Mouse (Mus musculus) liver, embryonic 13.5 days (tissue): ENCODE results near the gene Mreg. TPM values are rescaled to one million over a fixed set of nuclear protein-coding genes. Genes with fewer than 3 reads are reported as not detected.

Experiments
- ATAC-seq: fragments of 200-750 bp; cut with Nextera tagmentation; 2 replicates; pipeline ENCODE4 v1.8.0; 2017; ENCODE audit warnings: low read depth, mild to moderate bottlenecking, moderate number of reproducible peaks, moderate library complexity
- DNase-seq: peaks from one replicate; pipeline ENCODE4 v3.0.0; 2022
- H3K27ac ChIP-seq: fragments of 300-500 bp; sonication (generic); 2 replicates; pipeline ENCODE4 v1.5.1; 2015; ENCODE audit warnings: moderate library complexity, mild to moderate bottlenecking, inconsistent platforms
- H3K27me3 ChIP-seq: fragments of 300-500 bp; sonication (generic); 2 replicates; pipeline ENCODE4 v1.6.1; 2015; ENCODE audit warnings: mild to moderate bottlenecking, inconsistent platforms
- H3K36me3 ChIP-seq: fragments of 300-500 bp; sonication (generic); 2 replicates; pipeline ENCODE4 v1.6.1; 2015; ENCODE audit warnings: mild to moderate bottlenecking, inconsistent platforms
- H3K4me1 ChIP-seq: fragments of 300-500 bp; sonication (generic); replicated peaks from 2 replicates; pipeline ENCODE4 v1.6.1; 2015; ENCODE audit warnings: inconsistent platforms
- H3K4me2 ChIP-seq: fragments of 300-500 bp; sonication (generic); 2 replicates; pipeline ENCODE4 v1.6.1; 2015; ENCODE audit warnings: inconsistent platforms, mild to moderate bottlenecking, moderate library complexity
- H3K4me3 ChIP-seq: fragments of 300-500 bp; sonication (generic); replicated peaks from 2 replicates; pipeline ENCODE4 v1.5.1; 2015; ENCODE audit warnings: mild to moderate bottlenecking, inconsistent platforms
- H3K9ac ChIP-seq: fragments of 300-500 bp; sonication (generic); 2 replicates; pipeline ENCODE4 v1.6.1; 2015; ENCODE audit warnings: mild to moderate bottlenecking, inconsistent platforms
- H3K9me3 ChIP-seq: fragments of 300-500 bp; sonication (generic); replicated peaks from 2 replicates; pipeline ENCODE4 v1.6.1; 2016; ENCODE audit warnings: inconsistent platforms
- WGBS: fragments of 180-500 bp; shearing (Covaris S2); methylation state at CpG from one replicate; pipeline ENCODE4 v1.1.7; 2015; ENCODE audit not compliant: insufficient replicate concordance; 5-methylcytosine and 5-hydroxymethylcytosine counted together
- polyA plus RNA-seq: library from polyadenylated mRNA; unstranded; fragments of >200 nt; fragmentation: Nextera tagmentation; extraction: Ambion mirVana; gene quantifications from 2 replicates; pipeline ENCODE4 v1.2.1, GENCODE M21; 2015

Gene Mreg
- polyA plus RNA-seq, 1 experiment from 2014 or later = 5.1 TPM

GRCm38 (mm10) chr1:72187486-72187885 is 24.6 kb downstream of the Mreg start:
- H3K4me1 ChIP-seq = 0 out of 2 replicates have a peak, but pooled peaks cover 3% of the 10 kb centered on the region
- ATAC-seq (no peak), DNase-seq (no peak)
- H3K4me2 ChIP-seq = no peak overlapping the region
- H3K27me3 ChIP-seq = no peaks in the 10 kb centered on the region
- H3K9me3 ChIP-seq = no peaks in the 10 kb centered on the region
- no peak overlapping the region for H3K9ac ChIP-seq
- WGBS = 51% methylated on average over 10 of the region's 10 CpGs
- H3K27ac ChIP-seq = no peak overlapping the region
- no peak overlapping the region for H3K4me3 ChIP-seq
- H3K36me3 ChIP-seq = no peaks in the 10 kb centered on the region

DNA sequence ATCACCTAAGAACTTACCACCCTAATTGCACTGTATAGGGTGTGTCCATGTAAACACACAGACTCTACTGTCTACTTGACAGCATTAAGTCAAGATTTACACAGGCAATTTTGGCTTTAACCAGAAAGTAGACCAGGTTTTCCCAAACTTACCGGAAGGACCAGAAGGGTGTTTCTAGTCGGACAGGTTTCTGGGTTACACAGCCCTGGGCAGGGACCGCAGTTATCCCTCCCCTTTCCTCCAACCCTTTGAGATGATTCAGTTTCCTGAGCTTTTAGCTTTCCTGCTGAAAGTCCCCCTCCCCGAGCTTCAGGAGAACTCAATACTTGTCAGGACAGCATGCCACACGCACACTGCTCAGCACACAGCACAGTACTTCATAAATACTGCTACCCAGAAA is 26.0 kb downstream of the Mreg start:
- Histone ChIP-seq H3K9ac (no peak overlapping the region), H3K27me3 (no peaks in the 10 kb centered on the region), H3K4me3 (no peak overlapping the region), H3K36me3 (no peaks in the 10 kb centered on the region), H3K9me3 (no peaks in the 10 kb centered on the region), H3K4me1 (0 out of 2 replicates have a peak, but pooled peaks cover 3% of the 10 kb centered on the region), H3K4me2 (no peak overlapping the region), H3K27ac (no peak overlapping the region)
- 56% methylated on average over 5 of the region's 5 CpGs for WGBS
- ATAC-seq (no peak), DNase-seq (no peak)

GRCm38 (mm10) chr1:72183554-72183953 is 28.6 kb downstream of the Mreg start:
- Histone ChIP-seq H3K27me3 (no peaks in the 10 kb centered on the region), H3K9me3 (no peaks in the 10 kb centered on the region), H3K4me2 (0 out of 2 replicates have a peak overlapping the region, but pooled peaks have one; percentile 24), H3K36me3 (no peaks in the 10 kb centered on the region), H3K4me1 (0 out of 2 replicates have a peak, but pooled peaks cover 3% of the 10 kb centered on the region), H3K4me3 (no peak overlapping the region), H3K9ac (no peak overlapping the region), H3K27ac (no peak overlapping the region)
- ATAC-seq = no peak; the same call in 1 of the 2 replicates
- DNase-seq = no peak
- 56% methylated on average over 6 of the region's 6 CpGs for WGBS

- 0 out of 2 replicates have a peak, but pooled peaks cover 3% of the 10 kb centered on the region for H3K4me1 ChIP-seq
- H3K4me3 ChIP-seq = no peak overlapping the region
- H3K36me3 ChIP-seq = no peaks in the 10 kb centered on the region
- ATAC-seq = peak; percentile 65
- no peaks in the 10 kb centered on the region for H3K9me3 ChIP-seq
- 24% methylated on average over 13 of the region's 13 CpGs for WGBS
- no peak for DNase-seq
- H3K4me2 ChIP-seq = peak overlapping the region; percentile 24
- H3K27me3 ChIP-seq = no peaks in the 10 kb centered on the region
- H3K27ac ChIP-seq = no peak overlapping the region
- no peak overlapping the region for H3K9ac ChIP-seq
These were observed 29.1 kb downstream of the Mreg start for GRCm38 (mm10) chr1:72182930-72183499.

GRCm38 (mm10) chr1:72179947-72180346 is 32.2 kb downstream of the Mreg start:
- ATAC-seq = no peak
- H3K9me3 ChIP-seq = no peaks in the 10 kb centered on the region
- 71% methylated on average over 7 of the region's 7 CpGs for WGBS

DNA sequence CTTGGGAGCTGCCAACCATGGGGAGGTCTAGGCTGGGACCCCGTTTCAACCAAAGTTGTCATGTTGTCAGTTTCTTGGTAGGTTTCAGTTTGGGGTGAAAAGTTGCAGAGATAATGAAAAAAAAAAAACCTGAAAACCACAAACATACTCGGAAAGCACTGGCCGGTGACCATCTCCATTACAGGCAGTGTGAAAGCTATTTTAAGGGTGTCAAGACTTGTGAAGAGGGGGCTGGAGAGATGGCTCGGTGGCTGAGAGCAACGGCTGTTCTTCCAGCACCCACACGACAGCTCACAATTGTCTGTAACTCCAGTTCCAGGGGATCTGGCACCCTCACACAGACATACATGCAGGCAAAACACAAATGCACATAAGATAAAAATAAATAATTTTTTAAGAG is 35.9 kb downstream of the Mreg start:
- H3K36me3 ChIP-seq = no peaks in the 10 kb centered on the region
- peaks cover 16% of the 10 kb centered on the region for H3K4me1 ChIP-seq
- H3K4me3 ChIP-seq = no peak overlapping the region
- H3K27ac ChIP-seq = no peak overlapping the region
- WGBS = 19% methylated on average over 6 of the region's 6 CpGs
- ATAC-seq (no peak), DNase-seq (no peak)
- H3K9ac ChIP-seq = no peak overlapping the region
- H3K4me2 ChIP-seq = no peak overlapping the region
- H3K27me3 ChIP-seq = no peaks in the 10 kb centered on the region
- no peaks in the 10 kb centered on the region for H3K9me3 ChIP-seq

More at GRCm38 (mm10) chr1:72179947-72180346, 32.2 kb downstream of the Mreg start:
- no peaks in the 10 kb centered on the region for H3K27me3 ChIP-seq
- H3K4me1 ChIP-seq = peaks cover 6% of the 10 kb centered on the region
- H3K36me3 ChIP-seq = no peaks in the 10 kb centered on the region
- H3K27ac ChIP-seq = no peak overlapping the region
- DNase-seq = no peak
- H3K9ac ChIP-seq = no peak overlapping the region
- no peak overlapping the region for H3K4me3 ChIP-seq
- H3K4me2 ChIP-seq = no peak overlapping the region

GRCm38 (mm10) chr1:72174183-72174582 is 37.9 kb downstream of the Mreg start:
- no peak overlapping the region for H3K9ac ChIP-seq
- H3K27ac ChIP-seq = peak overlapping the region; percentile 12; the same call in 1 of the 2 replicates
- H3K4me2 ChIP-seq = no peak overlapping the region
- no peak overlapping the region for H3K4me3 ChIP-seq
- no peak for ATAC-seq
- H3K36me3 ChIP-seq = no peaks in the 10 kb centered on the region; the same call in 1 of the 2 replicates
- peaks cover 22% of the 10 kb centered on the region for H3K4me1 ChIP-seq
- no peaks in the 10 kb centered on the region for H3K27me3 ChIP-seq
- H3K9me3 ChIP-seq = no peaks in the 10 kb centered on the region
- DNase-seq = no peak
- WGBS = 64% methylated on average over 7 of the region's 7 CpGs

GRCm38 (mm10) chr1:72173402-72174051 is 38.6 kb downstream of the Mreg start:
- Histone ChIP-seq H3K36me3 (no peaks in the 10 kb centered on the region; the same call in 1 of the 2 replicates), H3K4me1 (peaks cover 22% of the 10 kb centered on the region), H3K9me3 (no peaks in the 10 kb centered on the region), H3K9ac (no peak overlapping the region), H3K4me3 (no peak overlapping the region), H3K4me2 (no peak overlapping the region), H3K27me3 (no peaks in the 10 kb centered on the region), H3K27ac (no peak overlapping the region)
- DNase-seq = no peak
- peak; percentile 72 for ATAC-seq
- 48% methylated on average over 8 of the region's 8 CpGs for WGBS

DNA sequence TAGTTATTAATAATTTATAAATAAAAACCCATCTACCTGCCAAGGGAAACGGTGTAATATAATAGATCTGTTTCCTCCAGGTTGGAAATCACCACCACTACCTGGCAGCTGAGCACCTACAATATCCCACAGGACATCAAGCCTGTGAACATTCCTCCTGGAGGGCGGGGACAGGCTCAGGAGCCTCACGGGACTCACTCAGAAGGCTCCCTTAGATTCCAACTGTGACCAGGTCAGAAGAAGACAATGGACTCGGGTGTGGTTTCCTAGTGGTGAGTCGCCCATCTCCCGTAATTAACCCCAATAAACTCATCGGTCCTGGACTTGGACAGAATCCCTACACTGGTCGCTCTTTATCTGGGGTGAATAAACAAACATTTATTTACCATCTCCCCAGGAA is 39.3 kb downstream of the Mreg start:
- ATAC-seq = 0 out of 2 replicates have a peak, but pooled peaks have one; percentile 3
- Histone ChIP-seq H3K9ac (no peak overlapping the region), H3K4me3 (no peak overlapping the region), H3K36me3 (no peaks in the 10 kb centered on the region; the same call in 1 of the 2 replicates), H3K27me3 (no peaks in the 10 kb centered on the region), H3K4me2 (no peak overlapping the region), H3K4me1 (peaks cover 22% of the 10 kb centered on the region), H3K27ac (no peak overlapping the region), H3K9me3 (no peaks in the 10 kb centered on the region)
- DNase-seq = no peak
- 63% methylated on average over 8 of the region's 8 CpGs for WGBS

DNA sequence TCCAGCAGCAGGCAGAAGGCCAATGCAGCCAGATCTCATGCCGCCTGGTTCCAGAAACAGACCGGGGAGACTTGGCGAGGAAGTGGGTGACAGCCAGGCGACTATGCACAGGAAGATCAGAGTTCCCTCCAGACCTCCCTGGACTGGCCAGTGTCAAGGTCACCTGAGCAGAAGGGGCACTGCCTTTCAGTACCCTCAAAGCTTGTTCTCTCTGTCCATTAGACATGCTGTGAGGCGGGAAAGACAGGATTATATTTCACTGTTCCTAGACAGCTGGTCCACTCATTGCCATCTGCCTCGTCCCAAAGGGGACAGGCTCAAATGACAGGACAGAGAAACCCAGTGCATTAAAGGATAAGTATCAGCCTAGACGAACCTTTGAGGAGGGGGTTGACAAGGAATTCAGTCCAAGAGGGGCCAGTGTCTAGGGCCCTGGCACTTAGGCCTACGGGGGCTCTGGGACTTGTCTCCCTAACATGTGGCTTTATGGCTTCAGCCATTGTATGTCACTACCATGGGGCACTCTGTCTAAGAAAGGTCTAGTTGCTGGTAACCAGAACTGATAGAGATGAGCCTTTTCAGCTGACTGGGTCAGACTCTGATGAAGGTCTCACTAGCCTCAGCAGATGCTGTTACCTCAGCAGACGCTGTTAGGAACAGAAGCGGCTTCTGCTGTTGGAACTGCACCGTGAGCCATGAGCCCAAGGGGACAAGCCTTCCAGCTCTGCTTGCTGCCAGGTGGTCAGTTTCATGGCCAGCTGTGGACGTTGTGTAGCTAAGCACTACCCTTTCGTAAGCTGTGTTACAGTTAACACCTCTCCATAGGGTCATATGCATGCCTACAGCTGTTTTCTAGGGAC is 40.9 kb downstream of the Mreg start:
- no peak for ATAC-seq
- no peak overlapping the region for H3K4me3 ChIP-seq
- H3K27ac ChIP-seq = no peak overlapping the region
- WGBS = 60% methylated on average over 13 of the region's 13 CpGs
- H3K9ac ChIP-seq = no peak overlapping the region
- DNase-seq = no peak
- no peaks in the 10 kb centered on the region for H3K9me3 ChIP-seq
- H3K27me3 ChIP-seq = no peaks in the 10 kb centered on the region
- H3K4me2 ChIP-seq = no peak overlapping the region
- H3K4me1 ChIP-seq = peaks cover 19% of the 10 kb centered on the region
- no peaks in the 10 kb centered on the region; the same call in 1 of the 2 replicates for H3K36me3 ChIP-seq

GRCm38 (mm10) chr1:72167024-72167423 is 45.1 kb downstream of the Mreg start:
- ATAC-seq (no peak), DNase-seq (no peak)
- no peaks in the 10 kb centered on the region; the same call in 1 of the 2 replicates for H3K36me3 ChIP-seq
- peaks cover 8% of the 10 kb centered on the region; the same call in 1 of the 2 replicates for H3K4me1 ChIP-seq
- no peak overlapping the region for H3K4me2 ChIP-seq
- H3K27me3 ChIP-seq = no peaks in the 10 kb centered on the region
- 77% methylated on average over 10 of the region's 10 CpGs for WGBS
- H3K9me3 ChIP-seq = no peaks in the 10 kb centered on the region
- no peak overlapping the region for H3K9ac ChIP-seq
- no peak overlapping the region for H3K4me3 ChIP-seq
- no peak overlapping the region for H3K27ac ChIP-seq
